Mouse (Mus musculus) urinary bladder, postnatal 25 days (tissue): ENCODE results near the gene Cisd1.

Experiments
- DNase-seq: peaks from one replicate; pipeline ENCODE4 v3.0.0; 2022; ENCODE audit warnings: low spot score

Gene Cisd1

GRCm38 (mm10) chr10:71326789-71327188, 18.0 kb downstream of the Cisd1 start:
- DNase-seq: peak; percentile 65

DNA sequence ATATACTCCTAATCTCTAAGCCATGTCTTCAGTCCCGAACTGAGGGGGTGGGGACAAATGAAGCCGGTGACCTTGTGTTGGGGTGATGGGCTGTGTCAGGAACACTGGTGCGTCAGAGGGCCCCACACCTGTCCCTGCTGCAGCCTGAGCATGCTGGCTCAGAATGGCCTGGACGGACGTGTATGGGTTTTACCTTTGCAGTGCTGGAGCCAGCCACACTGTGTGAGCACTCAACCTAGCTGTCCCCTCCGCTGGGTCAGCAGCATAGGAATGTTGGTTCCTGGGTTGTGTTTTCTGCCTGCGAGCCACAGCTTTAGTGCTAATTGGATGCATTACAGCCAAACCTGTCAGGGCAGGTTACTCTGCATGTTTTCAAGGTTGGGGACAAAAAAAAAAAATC, 18.6 kb downstream of the Cisd1 start:
- no peak for DNase-seq

GRCm38 (mm10) chr10:71323669-71324068, 21.1 kb downstream of the Cisd1 start:
- DNase-seq: no peak

DNA sequence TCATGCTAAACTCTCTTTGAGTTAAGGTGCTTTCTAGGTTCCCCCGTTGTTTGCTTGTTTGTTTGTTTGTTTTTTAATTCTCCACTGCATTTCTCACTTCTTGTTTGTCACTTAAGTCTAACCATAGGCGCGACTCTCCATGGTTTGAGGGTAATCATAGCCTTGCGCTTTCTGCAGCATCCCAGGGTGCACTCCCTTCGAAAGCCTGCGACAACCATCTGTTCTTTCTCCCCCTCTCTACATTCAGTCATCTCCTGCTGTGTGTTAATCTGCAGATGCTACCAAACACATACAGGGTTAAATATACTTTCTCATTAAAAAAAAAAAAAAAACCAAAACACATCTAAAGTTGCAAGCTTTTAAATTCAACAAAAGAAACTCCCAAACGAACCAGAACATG, 28.3 kb downstream of the Cisd1 start:
- no peak for DNase-seq

GRCm38 (mm10) chr10:71316056-71316455, 28.7 kb downstream of the Cisd1 start:
- no peak for DNase-seq

- DNase-seq: no peak
These were observed 30.2 kb downstream of the Cisd1 start for GRCm38 (mm10) chr10:71314596-71314995.

GRCm38 (mm10) chr10:71310288-71310687, 34.5 kb downstream of the Cisd1 start:
- DNase-seq: no peak

- no peak for DNase-seq
These were observed 36.6 kb downstream of the Cisd1 start for GRCm38 (mm10) chr10:71308199-71308598.

DNA sequence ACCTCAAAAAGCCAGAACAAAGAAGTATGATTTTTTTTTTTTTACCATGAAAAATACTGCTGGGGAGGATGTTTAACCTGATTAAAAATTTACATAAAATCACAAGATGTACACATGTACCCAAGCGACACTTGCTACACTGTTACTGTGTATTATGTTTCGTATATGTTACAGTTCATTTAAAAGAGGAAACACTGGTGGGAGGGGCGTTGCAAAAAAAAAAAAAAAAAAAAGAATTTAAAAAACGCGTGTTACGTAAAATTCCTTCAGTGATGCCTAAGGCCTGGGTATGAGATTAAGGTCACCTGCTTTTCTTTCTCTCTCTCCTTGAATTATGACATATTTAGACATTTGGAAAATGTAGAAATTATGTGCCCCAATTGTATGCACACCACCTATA, 38.0 kb downstream of the Cisd1 start:
- no peak for DNase-seq

DNA sequence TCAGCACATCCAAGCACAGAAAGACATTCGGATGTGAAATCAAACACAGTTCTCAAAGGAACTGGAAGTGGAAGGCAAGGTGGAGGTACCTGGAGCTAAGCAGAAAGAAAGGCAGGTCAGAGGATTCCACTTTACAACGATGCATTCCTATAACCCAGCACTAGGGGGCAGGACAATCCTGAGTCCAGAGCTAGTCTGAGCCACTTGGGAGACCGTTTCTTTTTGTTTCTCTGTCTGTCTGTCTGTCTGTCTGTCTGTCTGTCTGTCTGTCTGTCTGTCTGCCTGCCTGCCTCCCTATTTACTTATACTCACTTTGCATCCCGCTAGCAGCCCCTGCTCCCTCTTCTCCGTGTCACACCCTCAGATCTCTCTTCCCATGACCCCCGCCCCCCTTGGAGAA, 38.6 kb downstream of the Cisd1 start:
- peak; percentile 36 for DNase-seq

GRCm38 (mm10) chr10:71302490-71302889, 42.3 kb downstream of the Cisd1 start:
- DNase-seq: no peak

DNA sequence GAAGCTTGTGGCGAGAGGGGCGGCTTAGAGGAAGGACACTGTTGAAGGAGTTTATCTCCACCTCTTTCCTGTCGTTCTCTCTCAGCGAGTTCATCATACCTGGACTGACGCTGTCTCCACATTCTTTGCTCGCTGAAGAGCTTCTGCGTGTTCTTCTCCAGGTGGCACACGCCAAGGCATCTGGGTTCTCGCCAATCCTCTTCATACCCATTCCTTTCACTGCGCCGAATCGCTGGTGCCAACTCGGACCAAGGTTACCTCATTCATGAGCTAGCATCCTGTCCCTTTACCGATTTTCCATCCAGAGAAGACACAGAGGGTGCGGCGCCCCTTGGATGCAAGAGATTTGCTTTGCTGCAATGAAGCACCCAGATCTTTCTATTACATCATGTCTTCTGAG, 44.6 kb downstream of the Cisd1 start:
- no peak for DNase-seq

GRCm38 (mm10) chr10:71293245-71293644, 51.5 kb downstream of the Cisd1 start:
- DNase-seq: no peak

DNA sequence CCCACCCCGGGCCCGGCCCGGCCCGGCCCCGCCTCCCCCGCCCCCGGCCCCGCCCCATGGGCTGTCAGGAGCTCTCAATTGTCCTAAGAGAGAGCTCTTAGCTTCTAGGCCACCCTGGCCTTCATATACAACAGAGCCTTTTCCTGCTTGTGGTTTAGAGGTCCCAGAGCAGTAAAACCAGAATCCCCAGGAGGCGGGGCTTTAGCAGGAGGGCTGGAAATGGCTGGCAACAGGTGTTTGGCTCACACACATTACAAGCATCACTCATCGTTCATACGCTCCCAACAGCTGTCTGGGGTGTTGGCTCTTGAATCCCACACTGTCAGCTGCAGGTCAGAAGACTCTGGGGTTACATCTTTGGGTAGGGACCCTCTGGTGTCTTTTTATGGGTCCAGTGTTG, 52.5 kb downstream of the Cisd1 start:
- no peak for DNase-seq

DNA sequence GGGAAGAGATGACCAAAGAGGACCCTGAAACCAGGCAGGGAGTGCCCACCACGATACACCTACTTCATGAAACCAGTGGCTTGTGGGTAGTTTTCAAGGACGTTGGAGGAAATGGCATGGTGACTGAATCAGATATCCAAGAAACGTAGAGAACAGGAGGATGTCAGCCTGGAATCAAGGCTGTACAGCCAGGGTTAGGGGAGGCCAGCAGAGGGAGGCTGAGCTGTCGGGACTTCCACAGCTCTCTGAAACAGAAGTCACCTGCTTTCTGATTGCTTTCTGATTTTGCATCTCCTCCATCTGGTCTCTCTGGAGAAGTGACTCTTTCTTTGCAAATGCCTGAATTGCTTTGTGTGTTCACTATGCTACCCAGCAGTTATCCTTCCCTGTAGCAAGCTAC, 53.0 kb downstream of the Cisd1 start:
- DNase-seq: no peak

DNA sequence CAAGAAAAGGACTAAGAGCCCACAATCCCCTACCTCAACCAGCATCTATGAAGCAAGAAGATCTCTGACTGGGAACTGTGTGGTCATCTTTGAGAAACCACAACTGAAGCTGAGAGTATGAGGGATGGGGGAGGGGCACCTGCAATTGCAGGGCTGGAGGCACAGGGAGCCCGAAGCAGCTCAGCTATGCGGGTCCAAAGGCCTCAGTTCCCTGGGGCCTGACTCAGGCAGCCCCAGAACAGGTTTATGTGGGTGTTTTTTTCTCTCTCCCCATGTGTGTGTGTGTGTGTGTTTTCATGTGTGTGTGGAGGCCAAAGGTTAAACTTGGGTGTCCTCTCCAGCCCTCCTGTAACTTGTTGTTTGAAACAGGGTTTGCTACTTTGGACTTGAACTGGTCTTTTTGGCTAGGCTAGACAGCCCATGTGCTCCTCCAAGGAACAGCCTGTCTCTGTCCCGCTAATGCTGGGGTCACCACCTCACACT, 53.5 kb downstream of the Cisd1 start:
- no peak for DNase-seq

- DNase-seq: peak; percentile 80
These were observed 59.6 kb downstream of the Cisd1 start, which contains the start of gene Ube2d1 for GRCm38 (mm10) chr10:71285126-71285580. Ube2d1 (minus strand) TSS chr10:71285262.

- DNase-seq: peak; percentile 10
These were observed 60.1 kb downstream of the Cisd1 start for GRCm38 (mm10) chr10:71284511-71285125.

DNA sequence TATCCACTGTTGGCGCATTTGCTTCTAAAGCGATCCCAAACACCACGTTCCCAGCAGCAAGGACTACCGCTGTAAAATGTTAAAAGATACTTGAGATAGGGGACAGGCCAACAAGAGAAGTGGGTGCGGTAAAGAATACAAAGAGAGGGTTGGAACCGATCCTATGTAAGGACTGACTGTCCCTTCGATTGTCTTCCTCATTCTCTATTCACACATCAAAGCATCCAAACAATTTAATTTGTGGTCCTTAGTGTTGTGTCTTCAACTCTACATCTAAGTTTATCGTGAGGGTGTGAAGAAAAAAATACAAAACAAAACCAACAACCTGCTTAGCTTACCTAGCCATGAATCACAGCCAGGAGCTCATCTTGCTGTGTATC, 60.6 kb downstream of the Cisd1 start:
- DNase-seq: no peak
